Mouse (Mus musculus) CH12.LX (cell line): ENCODE measurements around the gene Ahr. TPM values are rescaled to one million over a fixed set of nuclear protein-coding genes. Genes with fewer than 3 reads are reported as not detected.

ENCODE experiments used
- DNase-seq: peaks from one replicate; pipeline ENCODE4 v3.0.0-alpha.2; 2013; ENCODE audit errors: extremely low read depth
- H3K27ac ChIP-seq: 2 replicates; pipeline ENCODE4 v1.5.1; 2012; ENCODE audit warnings: low read depth, mild to moderate bottlenecking, control low read depth, moderate library complexity; ENCODE audit not compliant: insufficient read depth
- H3K27me3 ChIP-seq: replicated peaks from 2 replicates; pipeline ENCODE3; 2012; ENCODE audit warnings: inconsistent platforms
- H3K36me3 ChIP-seq, 2 experiments: replicated peaks in 1 of 2; 2 replicates each; pipeline versions ENCODE3 to v1.6.1; 2012; ENCODE audit warnings: inconsistent platforms in 1 of 2, low read length in 1 of 2, mild to moderate bottlenecking in 1 of 2, mixed read lengths in 1 of 2, moderate library complexity in 1 of 2; ENCODE audit not compliant: control insufficient read depth in 1 of 2, insufficient read depth in 1 of 2
- H3K4me1 ChIP-seq, 2 experiments: 2 replicates each; pipeline ENCODE4 v1.6.1; 2012; ENCODE audit warnings: inconsistent platforms in 1 of 2, moderate library complexity in 1 of 2; ENCODE audit not compliant: insufficient read depth in 2 of 2, control insufficient read depth in 1 of 2
- H3K4me2 ChIP-seq: 2 replicates; pipeline ENCODE4 v1.6.1; 2012; ENCODE audit warnings: low read depth, mild to moderate bottlenecking, control low read depth; ENCODE audit not compliant: poor library complexity, insufficient read depth, severe bottlenecking
- H3K4me3 ChIP-seq, 3 experiments: fragments of 150-350 bp in 1 of 3; sonication (generic) in 1 of 3; replicated peaks in 1 of 3; 2 replicates each; pipeline versions ENCODE3 to v1.5.1; 2011 to 2012; ENCODE audit warnings: low read depth in 2 of 3, low read length in 2 of 3, mild to moderate bottlenecking in 2 of 3, moderate library complexity in 2 of 3, control low read depth in 1 of 3, improper control_type of control experiment in 1 of 3, inconsistent platforms in 1 of 3, mixed read lengths in 1 of 3; ENCODE audit not compliant: poor library complexity in 1 of 3
- H3K79me2 ChIP-seq: replicated peaks from 2 replicates; pipeline ENCODE4 v1.6.1; 2012; ENCODE audit warnings: mild to moderate bottlenecking, moderate library complexity; ENCODE audit not compliant: control insufficient read depth, poor library complexity, insufficient read depth, severe bottlenecking; ENCODE audit errors: extremely low read depth
- H3K9ac ChIP-seq: 2 replicates; pipeline ENCODE4 v1.6.1; 2012; ENCODE audit warnings: low read depth, mild to moderate bottlenecking, control low read depth, moderate library complexity; ENCODE audit not compliant: insufficient read depth
- H3K9me3 ChIP-seq: replicated peaks from 2 replicates; pipeline ENCODE3; 2012; ENCODE audit warnings: low read length, inconsistent platforms, mixed read lengths
- BHLHE40 ChIP-seq: IDR thresholded peaks from 2 replicates; pipeline ENCODE4 v1.6.1; 2011; ENCODE audit warnings: mild to moderate bottlenecking, low read depth, low read length, improper control_type of control experiment
- CHD1 ChIP-seq: IDR thresholded peaks from 2 replicates; pipeline ENCODE4 v1.6.1; 2012; ENCODE audit warnings: low read depth, low read length, improper control_type of control experiment, inconsistent platforms
- CTCF ChIP-seq, 2 experiments: IDR thresholded peaks in 1 of 2; conservative IDR thresholded peaks in 1 of 2; 2 replicates each; pipeline ENCODE4 v1.5.1; 2011 to 2012; ENCODE audit warnings: low read depth in 2 of 2, low read length in 2 of 2, improper control_type of control experiment in 1 of 2, inconsistent platforms in 1 of 2, mild to moderate bottlenecking in 1 of 2, moderate library complexity in 1 of 2
- ELF1 ChIP-seq: IDR thresholded peaks from 2 replicates; pipeline ENCODE4 v1.6.1; 2014; ENCODE audit warnings: low read depth, mild to moderate bottlenecking, inconsistent platforms, low read length, improper control_type of control experiment
- EP300 ChIP-seq: IDR thresholded peaks from 2 replicates; pipeline ENCODE4 v1.6.1; 2011; ENCODE audit warnings: low read length, improper control_type of control experiment
- ETS1 ChIP-seq: conservative IDR thresholded peaks from 2 replicates; pipeline ENCODE4 v1.6.1; 2012; ENCODE audit warnings: low read depth, mild to moderate bottlenecking, inconsistent platforms, low read length, improper control_type of control experiment, moderate library complexity
- GABPA ChIP-seq: IDR thresholded peaks from 2 replicates; pipeline ENCODE4 v1.6.1; 2012; ENCODE audit warnings: low read depth, low read length, improper control_type of control experiment, inconsistent platforms; ENCODE audit not compliant: insufficient replicate concordance
- HCFC1 ChIP-seq: IDR thresholded peaks from 2 replicates; pipeline ENCODE4 v1.6.1; 2012; ENCODE audit warnings: low read depth, mild to moderate bottlenecking, inconsistent platforms, low read length, improper control_type of control experiment
- IRF4 ChIP-seq: IDR thresholded peaks from 2 replicates; pipeline ENCODE4 v1.6.1; 2014; ENCODE audit warnings: low read depth, mild to moderate bottlenecking, inconsistent platforms, low read length, improper control_type of control experiment
- KAT2A ChIP-seq: IDR thresholded peaks from 2 replicates; pipeline ENCODE4 v1.6.1; 2012; ENCODE audit warnings: low read length, improper control_type of control experiment, inconsistent platforms; ENCODE audit not compliant: insufficient replicate concordance
- MAFK ChIP-seq: IDR thresholded peaks from 2 replicates; pipeline ENCODE4 v1.6.1; 2011; ENCODE audit warnings: low read length, improper control_type of control experiment; ENCODE audit not compliant: insufficient replicate concordance
- MAZ ChIP-seq: IDR thresholded peaks from 2 replicates; pipeline ENCODE4 v1.6.1; 2012; ENCODE audit warnings: low read depth, mild to moderate bottlenecking, inconsistent platforms, low read length, improper control_type of control experiment, moderate library complexity
- MEF2A ChIP-seq: IDR thresholded peaks from 2 replicates; pipeline ENCODE4 v1.6.1; 2014; ENCODE audit warnings: low read depth, mild to moderate bottlenecking, inconsistent platforms, low read length, improper control_type of control experiment, borderline replicate concordance
- MXI1 ChIP-seq: IDR thresholded peaks from 2 replicates; pipeline ENCODE4 v1.6.1; 2011; ENCODE audit warnings: mild to moderate bottlenecking, low read depth, low read length, improper control_type of control experiment
- MYC ChIP-seq: IDR thresholded peaks from 2 replicates; pipeline ENCODE4 v1.6.1; 2011; ENCODE audit warnings: low read depth, mild to moderate bottlenecking, improper control_type of control experiment, low read length
- PAX5 ChIP-seq: IDR thresholded peaks from 2 replicates; pipeline ENCODE4 v1.6.1; 2012; ENCODE audit warnings: low read length, inconsistent platforms, mixed read lengths
- POLR2A ChIP-seq: IDR thresholded peaks from 2 replicates; pipeline ENCODE4 v1.6.1; 2011; ENCODE audit warnings: low read depth, mild to moderate bottlenecking, improper control_type of control experiment, low read length
- POLR2AphosphoS2 ChIP-seq: IDR thresholded peaks from 2 replicates; pipeline ENCODE4 v1.6.1; 2011; ENCODE audit warnings: low read depth, low read length, improper control_type of control experiment
- RAD21 ChIP-seq: IDR thresholded peaks from 2 replicates; pipeline ENCODE4 v1.6.1; 2011; ENCODE audit warnings: low read depth, mild to moderate bottlenecking, low read length, improper control_type of control experiment, moderate library complexity
- SMC3 ChIP-seq: IDR thresholded peaks from 2 replicates; pipeline ENCODE4 v1.6.1; 2011; ENCODE audit warnings: low read depth, low read length, improper control_type of control experiment
- TBP ChIP-seq: conservative IDR thresholded peaks from 2 replicates; pipeline ENCODE4 v1.6.1; 2011; ENCODE audit warnings: low read depth, low read length, improper control_type of control experiment
- TCF12 ChIP-seq: IDR thresholded peaks from 2 replicates; pipeline ENCODE4 v1.6.1; 2014; ENCODE audit warnings: low read depth, mild to moderate bottlenecking, inconsistent platforms, low read length, improper control_type of control experiment
- USF1 ChIP-seq: IDR thresholded peaks from 2 replicates; pipeline ENCODE4 v1.6.1; 2014; ENCODE audit warnings: low read depth, mild to moderate bottlenecking, inconsistent platforms, low read length, improper control_type of control experiment
- USF2 ChIP-seq: conservative IDR thresholded peaks from 2 replicates; pipeline ENCODE4 v1.6.1; 2011; ENCODE audit warnings: low read depth, low read length, improper control_type of control experiment
- ZKSCAN1 ChIP-seq: IDR thresholded peaks from 2 replicates; pipeline ENCODE4 v1.6.1; 2012; ENCODE audit warnings: low read depth, inconsistent platforms, low read length, improper control_type of control experiment, borderline replicate concordance
- ZNF384 ChIP-seq: IDR thresholded peaks from 2 replicates; pipeline ENCODE4 v1.6.1; 2012; ENCODE audit warnings: low read depth, low read length, improper control_type of control experiment, inconsistent platforms
- dilution Hi-C: fragments of 300-500 bp; cut with MboI; formaldehyde crosslinking; loops from 2 replicates; pipeline ENCODE4 v1.14.3; 2020; ENCODE audit warnings: low sequenced_read_pairs; ENCODE audit not compliant: extremely low pct_unique_long_range_greater_than_20kb, extremely low pct_ligation_motif_present
- in situ Hi-C: fragments of 300-500 bp; cut with MboI; formaldehyde crosslinking; loops from 3 replicates; pipeline ENCODE4 v1.14.3; 2019; ENCODE audit warnings: low sequenced_read_pairs, low pct_ligation_motif_present, low pct_unique_long_range_greater_than_20kb, mixed read lengths
- polyA plus RNA-seq: library from polyadenylated mRNA; unstranded; fragments of >175 nt; gene quantifications from 2 replicates; pipeline ENCODE4 v1.2.1, GENCODE M21; 2012; ENCODE audit warnings: low read depth; ENCODE audit not compliant: insufficient read length
- total RNA-seq, 2 experiments: library from RNA; depleted of rRNA; stranded (reverse); fragments of 300-350 nt in 1 of 2; fragments of >200 nt in 1 of 2; gene quantifications; 2 replicates each; pipeline ENCODE4 v1.2.3; 2012 to 2014

Gene Ahr
- total and polyA plus RNA-seq, 3 experiments = 4.9 to 8.2 (median 7.1) TPM

- Histone ChIP-seq H3K79me2 (peaks cover 21% of the 10 kb centered on the region), H3K27me3 (no peaks in the 10 kb centered on the region), H3K4me1 (peaks cover 5 to 17% of the 10 kb centered on the region in 2 experiments; a peak in 3 of 4 replicates), H3K27ac (peak overlapping the region; percentile 0; the same call in 1 of the 2 replicates), H3K9ac (no peak overlapping the region; the same call in 1 of the 2 replicates), H3K36me3 (no peaks in the 10 kb centered on the region), H3K9me3 (no peaks in the 10 kb centered on the region), H3K4me3 (peak overlapping the region; percentile 71 to 86 (median 79)), H3K4me2 (peak overlapping the region; percentile 47)
- in situ Hi-C loops (loop anchor here (10.0 kb wide), 1 partner anchor 301 kb away; no protein-coding TSS in a partner anchor), dilution Hi-C loops (no loop called here)
- DNase-seq = no peak
- peak; percentile 93 for TF ChIP-seq ZNF384
- 0 out of 2 replicates have a peak, but pooled peaks have one; percentile 24 for TF ChIP-seq CHD1
- TF ChIP-seq IRF4 = no peak
These were observed 1.1 kb downstream of the Ahr start for GRCm38 (mm10) chr12:35533748-35534113.

- peaks cover 6 to 18% of the 10 kb centered on the region in 2 experiments; a peak in 3 of 4 replicates for H3K4me1 ChIP-seq
- in situ Hi-C loops = loop anchor here (10.0 kb wide), 1 partner anchor 302 kb away; no protein-coding TSS in a partner anchor
- no peaks in the 10 kb centered on the region for H3K36me3 ChIP-seq
- H3K9me3 ChIP-seq = no peaks in the 10 kb centered on the region
- peak overlapping the region; percentile 91 for H3K4me2 ChIP-seq
- H3K9ac ChIP-seq = peak overlapping the region; percentile 63; the same call in 1 of the 2 replicates
- H3K27me3 ChIP-seq = no peaks in the 10 kb centered on the region
- dilution Hi-C loops = no loop called here
- H3K79me2 ChIP-seq = peaks cover 27% of the 10 kb centered on the region
- no peak overlapping the region for H3K27ac ChIP-seq
- peak overlapping the region in 2 of 3 experiments; percentile 34 to 86 for H3K4me3 ChIP-seq
- TF ChIP-seq GABPA = no peak
- TF ChIP-seq MAFK = peak; percentile 99
- no peak for DNase-seq
These were observed 1.7 kb downstream of the Ahr start for GRCm38 (mm10) chr12:35533133-35533532.

GRCm38 (mm10) chr12:35532151-35532550, 2.7 kb downstream of the Ahr start:
- H3K4me2 ChIP-seq = peak overlapping the region; percentile 89
- H3K9me3 ChIP-seq = no peaks in the 10 kb centered on the region
- peaks cover 6 to 18% of the 10 kb centered on the region in 2 experiments; a peak in 3 of 4 replicates for H3K4me1 ChIP-seq
- H3K27ac ChIP-seq = no peak overlapping the region
- no peaks in the 10 kb centered on the region for H3K36me3 ChIP-seq
- in situ Hi-C loops = loop anchor here (10.0 kb wide), 1 partner anchor 303 kb away; no protein-coding TSS in a partner anchor
- H3K4me3 ChIP-seq = peak overlapping the region; percentile 34 to 86 (median 42)
- H3K79me2 ChIP-seq = peaks cover 32% of the 10 kb centered on the region
- dilution Hi-C loops = no loop called here
- H3K9ac ChIP-seq = peak overlapping the region; percentile 69
- DNase-seq = peak; percentile 86
- no peaks in the 10 kb centered on the region for H3K27me3 ChIP-seq
- TF ChIP-seq ETS1 = no peak; the same call in 1 of the 2 replicates
- no peak for TF ChIP-seq HCFC1
- TF ChIP-seq ELF1 = 0 out of 2 replicates have a peak, but pooled peaks have one; percentile 24
- TF ChIP-seq RAD21 = peak; percentile 70
- TF ChIP-seq POLR2A = no peak
- TF ChIP-seq ZKSCAN1 = no peak
- TF ChIP-seq SMC3 = peak; percentile 83
- no peak for TF ChIP-seq MEF2A
- no peak for TF ChIP-seq BHLHE40
- no peak for TF ChIP-seq PAX5
- TF ChIP-seq CTCF (conservative IDR thresholded peaks at IDR 0.05 in 1 of 2, IDR thresholded peaks at IDR 0.05 in 1 of 2; ENCODE audit: low read depth in 2 of 2, low read length in 2 of 2) = peak; percentile 42 to 83
- no peak for TF ChIP-seq EP300
- TF ChIP-seq KAT2A = no peak
- TF ChIP-seq IRF4 = 0 out of 2 replicates have a peak, but pooled peaks have one; percentile 31
- no peak for TF ChIP-seq TBP
- TF ChIP-seq USF1 = no peak
- TF ChIP-seq USF2 = no peak
- no peak for TF ChIP-seq TCF12
- no peak for TF ChIP-seq MAZ
- no peak; the same call in 1 of the 2 replicates for TF ChIP-seq MYC
- TF ChIP-seq POLR2AphosphoS2 = no peak
- peak; percentile 30; the same call in 1 of the 2 replicates for TF ChIP-seq MXI1
- TF ChIP-seq MAFK = 0 out of 2 replicates have a peak, but pooled peaks have one; percentile 47
